Mouse (Mus musculus): Measurements from ENCODE around the gene Csk. TPM values are rescaled to one million over a fixed set of nuclear protein-coding genes. Genes with fewer than 3 reads are reported as not detected.

Gene Csk
- polyA plus RNA-seq, 1 experiment = 35.7 TPM

- no peak overlapping the region for H3K4me3 ChIP-seq (ENCODE audit: insufficient read depth, low read length)
- no peaks in the 10 kb centered on the region for H3K4me1 ChIP-seq (ENCODE audit: control insufficient read depth, insufficient read depth, low read length)
- TF ChIP-seq CTCF (IDR thresholded peaks at IDR 0.05; ENCODE audit: extremely low read depth, insufficient read depth, low read length) = no peak
- TF ChIP-seq POLR2A (IDR thresholded peaks at IDR 0.05; ENCODE audit: extremely low read depth, insufficient read depth, low read length) = no peak
- H3K27ac ChIP-seq (ENCODE audit: insufficient read depth, low read length) = no peak overlapping the region
These were observed 25.5 kb downstream of the Csk start for GRCm38 (mm10) chr9:57627892-57628291.

DNA sequence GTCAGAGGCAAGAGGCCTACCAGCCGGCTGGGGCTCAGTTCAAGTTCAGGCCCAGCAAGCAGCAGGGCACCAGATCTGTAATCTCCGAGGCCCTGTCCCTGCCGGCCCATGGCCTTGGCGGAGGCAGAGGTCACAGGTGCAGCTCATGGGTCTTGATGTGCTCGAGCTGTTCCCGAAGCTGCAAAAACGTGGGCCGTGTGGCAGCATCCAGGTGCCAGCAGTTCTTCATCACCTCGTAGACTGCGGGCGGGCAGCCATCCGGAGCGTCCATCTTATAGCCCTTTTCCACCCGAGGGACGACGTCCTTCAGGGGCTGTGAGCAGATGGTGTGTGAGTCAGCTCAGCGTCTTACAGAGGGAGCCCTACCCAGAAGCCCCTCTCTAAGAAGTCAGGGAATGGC is 26.2 kb downstream of the Csk start:
- no peak overlapping the region for H3K27ac ChIP-seq (ENCODE audit: insufficient read depth, low read length)
- TF ChIP-seq CTCF (IDR thresholded peaks at IDR 0.05; ENCODE audit: extremely low read depth, insufficient read depth, low read length) (no peak), POLR2A (IDR thresholded peaks at IDR 0.05; ENCODE audit: extremely low read depth, insufficient read depth, low read length) (no peak)
- no peak overlapping the region for H3K4me3 ChIP-seq (ENCODE audit: insufficient read depth, low read length)
- no peaks in the 10 kb centered on the region for H3K4me1 ChIP-seq (ENCODE audit: control insufficient read depth, insufficient read depth, low read length)

- TF ChIP-seq POLR2A (IDR thresholded peaks at IDR 0.05; ENCODE audit: extremely low read depth, insufficient read depth, low read length) (no peak), CTCF (IDR thresholded peaks at IDR 0.05; ENCODE audit: extremely low read depth, insufficient read depth, low read length) (no peak)
- Histone ChIP-seq H3K4me1 (ENCODE audit: control insufficient read depth, insufficient read depth, low read length) (no peaks in the 10 kb centered on the region), H3K27ac (ENCODE audit: insufficient read depth, low read length) (no peak overlapping the region), H3K4me3 (ENCODE audit: insufficient read depth, low read length) (no peak overlapping the region)
These were observed 27.5 kb downstream of the Csk start for GRCm38 (mm10) chr9:57625674-57626500.

DNA sequence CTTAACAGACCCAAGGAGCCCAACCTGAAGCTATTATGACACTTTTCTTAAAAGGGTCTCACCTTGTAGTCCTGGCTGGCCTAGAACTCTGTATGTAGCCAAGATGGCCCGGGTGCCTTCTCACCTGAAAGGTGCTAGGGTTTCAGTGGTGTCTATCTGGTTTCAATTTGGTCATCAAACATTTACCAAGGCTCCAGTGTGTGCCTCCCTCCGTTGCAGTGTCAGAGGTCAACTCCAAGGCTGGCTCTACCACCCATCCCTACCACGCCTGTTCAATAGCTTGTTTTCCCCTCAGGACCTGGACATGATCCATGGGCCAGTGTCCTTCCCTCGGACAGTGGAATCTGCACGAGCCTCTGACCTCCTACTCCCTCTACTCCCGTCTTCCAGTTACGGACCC is 29.1 kb downstream of the Csk start:
- H3K4me1 ChIP-seq (ENCODE audit: control insufficient read depth, insufficient read depth, low read length) = no peaks in the 10 kb centered on the region
- H3K4me3 ChIP-seq (ENCODE audit: insufficient read depth, low read length) = no peak overlapping the region
- no peak for TF ChIP-seq POLR2A (IDR thresholded peaks at IDR 0.05; ENCODE audit: extremely low read depth, insufficient read depth, low read length)
- TF ChIP-seq CTCF (IDR thresholded peaks at IDR 0.05; ENCODE audit: extremely low read depth, insufficient read depth, low read length) = no peak
- no peak overlapping the region for H3K27ac ChIP-seq (ENCODE audit: insufficient read depth, low read length)

DNA sequence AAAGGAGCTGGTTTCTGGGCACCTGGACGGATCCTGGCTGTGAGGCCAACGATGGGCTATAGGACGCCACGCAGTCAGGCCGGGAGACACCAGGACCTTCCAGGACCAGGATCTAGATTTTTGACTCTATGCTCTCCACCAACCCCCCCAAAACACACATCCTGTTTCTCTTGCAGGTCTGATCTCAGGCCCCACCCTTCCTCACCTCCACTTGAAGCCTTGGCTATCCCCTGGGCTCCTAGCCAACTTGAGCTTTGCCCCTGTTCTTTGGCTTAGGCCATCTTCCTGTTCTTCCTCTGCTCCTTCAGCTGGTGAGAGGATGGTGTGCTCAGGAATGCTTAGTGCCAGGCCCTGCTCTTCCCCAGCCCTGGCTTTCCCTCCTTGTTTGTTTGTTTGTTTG is 32.8 kb downstream of the Csk start, which contains the start of gene Lman1l:
Gene Lman1l, minus strand, starts transcription at position 101 of the 400 bp plus-strand sequence.
- TF ChIP-seq POLR2A (IDR thresholded peaks at IDR 0.05; ENCODE audit: extremely low read depth, insufficient read depth, low read length) = no peak
- no peak for TF ChIP-seq CTCF (IDR thresholded peaks at IDR 0.05; ENCODE audit: extremely low read depth, insufficient read depth, low read length)
- Histone ChIP-seq H3K4me3 (ENCODE audit: insufficient read depth, low read length) (no peak within 1 kb of the TSS), H3K27ac (ENCODE audit: insufficient read depth, low read length) (no peak within 1 kb of the TSS), H3K4me1 (ENCODE audit: control insufficient read depth, insufficient read depth, low read length) (no peaks in the 10 kb centered on the region)

DNA sequence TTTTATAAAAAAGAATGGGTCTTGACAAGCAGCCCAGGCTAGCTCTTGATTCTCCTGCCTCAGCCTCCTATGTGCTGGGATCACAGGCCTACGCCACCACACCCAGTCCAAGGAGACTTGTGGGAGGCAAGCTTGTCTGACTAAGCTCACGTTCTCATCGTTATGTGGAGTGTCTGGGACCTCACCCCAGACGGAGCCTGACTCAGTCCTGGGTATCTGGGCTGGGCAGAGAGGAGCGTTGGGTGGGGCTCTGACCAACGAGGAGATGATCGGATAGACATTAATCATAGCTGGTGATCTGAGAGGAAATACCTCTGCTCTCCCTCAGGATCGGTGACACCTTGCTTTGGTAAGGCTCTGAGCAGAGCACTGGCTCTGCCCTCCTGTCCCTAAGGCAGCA is 34.6 kb downstream of the Csk start:
- TF ChIP-seq POLR2A (IDR thresholded peaks at IDR 0.05; ENCODE audit: extremely low read depth, insufficient read depth, low read length) (no peak), CTCF (IDR thresholded peaks at IDR 0.05; ENCODE audit: extremely low read depth, insufficient read depth, low read length) (no peak)
- H3K4me3 ChIP-seq (ENCODE audit: insufficient read depth, low read length) = no peak overlapping the region
- H3K27ac ChIP-seq (ENCODE audit: insufficient read depth, low read length) = no peak overlapping the region
- H3K4me1 ChIP-seq (ENCODE audit: control insufficient read depth, insufficient read depth, low read length) = no peaks in the 10 kb centered on the region

DNA sequence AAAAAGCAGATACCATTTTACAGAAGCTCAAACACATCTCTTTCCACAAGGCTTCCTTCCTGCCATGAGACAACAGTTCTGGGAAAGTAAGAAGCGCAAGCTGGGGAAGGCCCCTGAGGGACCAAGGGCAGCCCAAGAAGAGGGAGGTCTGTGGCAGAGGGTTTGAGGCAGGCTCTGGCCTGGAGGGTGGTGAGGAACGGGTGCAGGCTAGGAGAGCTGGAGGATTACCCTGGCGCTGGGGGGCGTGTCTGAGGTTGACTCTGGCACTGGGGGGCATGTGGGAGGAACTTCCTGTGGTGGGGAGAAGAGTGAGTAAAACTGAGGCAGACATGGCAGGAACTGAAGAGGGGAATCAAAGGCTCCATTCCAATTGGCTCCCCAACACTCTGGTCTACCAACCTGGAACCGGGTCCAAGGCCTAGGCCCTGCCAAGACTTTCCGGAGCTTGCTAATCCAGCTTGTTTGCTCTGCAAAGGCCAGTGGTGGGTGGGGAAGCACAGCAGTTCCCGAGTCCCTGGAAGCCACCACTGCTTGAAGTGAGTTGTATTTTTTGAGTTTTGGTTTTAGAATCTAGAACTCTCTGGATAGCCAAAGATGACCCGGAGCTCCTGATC is 35.8 kb downstream of the Csk start:
- TF ChIP-seq CTCF (IDR thresholded peaks at IDR 0.05; ENCODE audit: extremely low read depth, insufficient read depth, low read length) (no peak), POLR2A (IDR thresholded peaks at IDR 0.05; ENCODE audit: extremely low read depth, insufficient read depth, low read length) (no peak)
- H3K27ac ChIP-seq (ENCODE audit: insufficient read depth, low read length) = no peak overlapping the region
- H3K4me3 ChIP-seq (ENCODE audit: insufficient read depth, low read length) = no peak overlapping the region

GRCm38 (mm10) chr9:57614786-57615185 is 38.6 kb downstream of the Csk start:
- Histone ChIP-seq H3K27ac (ENCODE audit: insufficient read depth, low read length) (no peak overlapping the region), H3K4me1 (ENCODE audit: control insufficient read depth, insufficient read depth, low read length) (0 out of 2 replicates have a peak, but pooled peaks cover 1% of the 10 kb centered on the region), H3K4me3 (ENCODE audit: insufficient read depth, low read length) (no peak overlapping the region)
- TF ChIP-seq CTCF (IDR thresholded peaks at IDR 0.05; ENCODE audit: extremely low read depth, insufficient read depth, low read length) (no peak), POLR2A (IDR thresholded peaks at IDR 0.05; ENCODE audit: extremely low read depth, insufficient read depth, low read length) (no peak)

More for the DNA sequence above, 35.8 kb downstream of the Csk start:
- no peaks in the 10 kb centered on the region for H3K4me1 ChIP-seq (ENCODE audit: control insufficient read depth, insufficient read depth, low read length)

DNA sequence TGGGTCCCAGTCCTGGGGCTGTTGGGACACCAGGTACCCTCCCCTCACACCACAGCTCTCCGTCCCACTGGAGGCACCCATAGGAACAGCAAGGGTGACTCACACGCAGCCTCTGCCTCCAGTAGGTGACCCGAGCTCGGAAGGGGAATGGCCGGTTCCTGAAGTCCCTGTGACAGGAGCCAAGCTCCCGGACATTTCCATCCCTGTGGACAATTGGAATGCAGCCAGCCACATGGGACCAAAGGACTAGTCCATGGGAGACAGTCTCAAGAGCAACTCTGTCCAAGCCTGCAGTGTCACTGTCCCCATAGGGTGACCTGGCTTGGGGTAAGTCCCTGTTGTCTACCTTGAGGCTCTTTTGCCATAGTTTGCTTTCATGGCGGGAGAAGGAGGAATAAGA is 39.5 kb downstream of the Csk start:
- no peak overlapping the region for H3K27ac ChIP-seq (ENCODE audit: insufficient read depth, low read length)
- 0 out of 2 replicates have a peak, but pooled peaks cover 1% of the 10 kb centered on the region for H3K4me1 ChIP-seq (ENCODE audit: control insufficient read depth, insufficient read depth, low read length)
- H3K4me3 ChIP-seq (ENCODE audit: insufficient read depth, low read length) = no peak overlapping the region
- TF ChIP-seq CTCF (IDR thresholded peaks at IDR 0.05; ENCODE audit: extremely low read depth, insufficient read depth, low read length) = no peak

DNA sequence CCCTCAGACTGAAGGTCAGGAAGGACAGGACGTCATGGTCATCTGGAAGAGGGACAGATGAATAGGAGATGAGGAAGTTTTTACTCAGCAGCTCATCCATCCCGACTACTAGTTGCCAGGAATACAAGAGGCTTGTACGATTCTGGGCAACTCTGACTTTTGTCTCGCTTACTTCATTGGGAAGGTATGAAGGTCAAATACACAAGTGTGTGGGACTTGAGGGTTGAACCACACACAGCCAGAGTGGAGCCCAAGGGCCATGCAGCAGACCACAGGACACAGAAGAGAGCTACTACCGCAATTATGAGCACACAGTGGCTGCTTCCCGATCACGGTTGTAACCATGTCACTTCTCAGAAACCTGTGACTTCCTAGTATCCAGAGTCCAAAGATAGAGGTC is 40.8 kb downstream of the Csk start:
- no peak overlapping the region for H3K4me3 ChIP-seq (ENCODE audit: insufficient read depth, low read length)
- 0 out of 2 replicates have a peak, but pooled peaks cover 1% of the 10 kb centered on the region for H3K4me1 ChIP-seq (ENCODE audit: control insufficient read depth, insufficient read depth, low read length)
- H3K27ac ChIP-seq (ENCODE audit: insufficient read depth, low read length) = no peak overlapping the region
- no peak for TF ChIP-seq POLR2A (IDR thresholded peaks at IDR 0.05; ENCODE audit: extremely low read depth, insufficient read depth, low read length)
- no peak for TF ChIP-seq CTCF (IDR thresholded peaks at IDR 0.05; ENCODE audit: extremely low read depth, insufficient read depth, low read length)
